Mouse (Mus musculus): ENCODE measurements around the gene Foxq1. TPM values are rescaled to one million over a fixed set of nuclear protein-coding genes. Genes with fewer than 3 reads are reported as not detected.

Foxq1 gene
- not detected for polyA plus RNA-seq (2017; shearing (Covaris generic))

GRCm38 (mm10) chr13:31555834-31556233 lies at the start of gene Foxq1:
Foxq1 (plus strand) TSS chr13:31556134.

GRCm38 (mm10) chr13:31558521-31559418 lies 2.8 kb downstream of the Foxq1 start, which contains the start of gene A530084C06Rik:
A530084C06Rik (minus strand) TSS chr13:31559333.

Other genes starting within 250 kb of the Foxq1 start
- not detected for gene A530084C06Rik, start 3.2 kb downstream of the Foxq1 start, polyA plus RNA-seq (2017; shearing (Covaris generic))
- gene Foxf2, start 69.7 kb downstream of the Foxq1 start, polyA plus RNA-seq (2017; shearing (Covaris generic)) = not detected

Measured in activated CD4-positive, CD25-positive, alpha-beta regulatory T cell (primary cell).